Mouse (Mus musculus): ENCODE data around the gene Cst8.

- TF ChIP-seq POLR2A (IDR thresholded peaks at IDR 0.05; ENCODE audit: borderline replicate concordance, extremely low read depth, low read depth, low read length) (no peak), CTCF (IDR thresholded peaks at IDR 0.05; ENCODE audit: insufficient read depth, low read length) (no peak)
These were observed 27.4 kb downstream of the Cst8 start for GRCm38 (mm10) chr2:148825986-148826385.
